Mouse (Mus musculus): ENCODE results near the gene Ifrd2. TPM values are rescaled to one million over a fixed set of nuclear protein-coding genes. Genes with fewer than 3 reads are reported as not detected.

Ifrd2 gene
- total RNA-seq, 2 experiments from 2014 or later: 48.5 to 48.8 TPM

DNA sequence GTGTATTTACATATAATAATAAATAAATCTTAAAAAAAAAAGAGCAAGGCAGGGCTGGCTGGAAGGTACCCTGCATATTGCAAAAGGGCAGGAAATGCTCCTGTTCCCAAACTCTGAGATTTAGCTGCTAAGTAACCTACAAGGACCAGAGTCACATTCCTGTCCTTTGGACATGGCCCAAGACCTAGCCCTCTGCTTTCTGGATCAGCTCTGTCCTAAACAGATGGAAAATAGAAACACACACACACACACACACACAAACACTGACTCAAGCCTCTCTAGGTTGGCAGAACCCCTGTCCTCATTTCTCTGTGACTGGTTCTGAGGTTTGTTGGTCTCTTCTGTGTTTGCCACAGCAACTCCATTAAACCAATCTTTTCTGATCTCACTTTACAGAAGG is 33.5 kb downstream of the Ifrd2 start:
- peak in 1 of 2 experiments; percentile 36 for DNase-seq

DNA sequence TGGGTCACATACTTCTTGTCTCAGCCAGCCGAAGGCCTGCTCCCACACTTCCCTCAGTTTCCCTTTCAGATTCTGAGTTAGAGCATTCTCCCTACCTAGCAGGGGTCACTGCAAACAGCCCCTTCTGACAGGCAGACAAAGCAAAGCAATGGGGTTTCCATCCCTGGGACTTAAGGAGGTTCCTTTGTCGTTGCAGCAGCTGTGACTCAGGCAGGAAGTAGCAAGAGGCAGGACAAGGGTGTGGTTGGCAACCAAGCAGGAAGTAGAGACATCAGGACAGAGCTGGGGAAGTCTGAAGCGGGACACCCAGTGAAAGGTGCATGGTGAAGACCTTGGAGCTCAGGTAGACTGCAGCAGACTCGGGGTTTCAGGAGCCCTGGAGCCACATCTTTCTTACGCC is 37.1 kb downstream of the Ifrd2 start:
- peak; percentile 69 to 89 for DNase-seq

DNA sequence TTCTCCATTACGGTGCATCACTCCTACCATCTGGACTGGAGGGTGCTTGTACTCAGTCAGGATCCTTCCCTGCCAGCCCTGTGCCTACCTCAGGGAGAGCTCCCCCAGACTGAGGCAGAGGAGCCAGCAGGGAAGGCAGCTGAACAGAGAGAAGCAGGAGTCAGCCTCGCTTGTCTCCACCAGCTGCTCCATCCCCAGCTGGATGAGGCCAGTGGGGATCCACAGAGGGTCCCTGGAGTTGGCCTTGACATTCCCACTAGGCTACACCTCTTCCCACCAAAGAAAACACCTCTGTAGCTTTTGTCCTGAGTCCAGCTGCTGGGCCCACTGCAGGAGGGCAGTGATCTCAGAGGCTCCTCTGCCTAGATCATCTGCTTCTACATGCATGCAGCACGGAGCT is 37.5 kb downstream of the Ifrd2 start:
- DNase-seq: no peak

DNA sequence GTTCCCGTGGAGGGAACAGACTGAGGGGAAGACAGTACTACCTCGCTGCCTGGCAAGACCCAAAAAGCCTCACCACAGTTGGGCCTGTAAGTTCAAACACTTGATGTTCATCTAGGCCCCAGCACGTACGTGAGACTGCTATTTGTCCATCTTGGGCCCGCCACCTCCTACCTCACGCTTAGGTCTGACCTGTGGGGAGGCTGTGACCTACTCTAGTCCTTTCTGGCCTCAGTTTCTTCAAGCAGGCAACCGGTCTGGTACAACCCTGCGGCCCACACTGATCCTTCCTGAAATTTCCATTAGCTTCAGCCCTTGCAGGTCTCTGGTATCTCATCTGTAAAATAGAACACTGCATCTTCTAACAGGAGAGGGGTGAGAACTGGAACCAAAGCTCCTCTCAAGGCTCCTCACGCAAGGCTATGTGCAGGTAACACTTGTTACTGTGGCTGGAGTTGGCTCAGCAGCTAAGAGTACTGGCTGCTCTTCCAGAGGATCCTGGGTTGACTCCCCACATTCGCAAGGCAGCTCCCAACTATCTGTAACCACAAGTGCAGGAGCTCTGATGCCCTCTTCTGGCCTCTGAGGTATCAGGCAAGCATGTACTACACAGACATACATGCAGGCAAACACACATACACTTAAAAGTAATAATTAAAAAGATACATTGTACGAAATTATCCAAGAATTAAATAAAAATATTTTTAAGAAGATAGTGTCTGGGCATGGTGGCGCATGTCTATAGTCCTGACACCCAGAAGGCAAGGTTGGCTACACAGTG is 38.1 kb downstream of the Ifrd2 start:
- peak in 1 of 2 experiments; percentile 30 for DNase-seq

DNA sequence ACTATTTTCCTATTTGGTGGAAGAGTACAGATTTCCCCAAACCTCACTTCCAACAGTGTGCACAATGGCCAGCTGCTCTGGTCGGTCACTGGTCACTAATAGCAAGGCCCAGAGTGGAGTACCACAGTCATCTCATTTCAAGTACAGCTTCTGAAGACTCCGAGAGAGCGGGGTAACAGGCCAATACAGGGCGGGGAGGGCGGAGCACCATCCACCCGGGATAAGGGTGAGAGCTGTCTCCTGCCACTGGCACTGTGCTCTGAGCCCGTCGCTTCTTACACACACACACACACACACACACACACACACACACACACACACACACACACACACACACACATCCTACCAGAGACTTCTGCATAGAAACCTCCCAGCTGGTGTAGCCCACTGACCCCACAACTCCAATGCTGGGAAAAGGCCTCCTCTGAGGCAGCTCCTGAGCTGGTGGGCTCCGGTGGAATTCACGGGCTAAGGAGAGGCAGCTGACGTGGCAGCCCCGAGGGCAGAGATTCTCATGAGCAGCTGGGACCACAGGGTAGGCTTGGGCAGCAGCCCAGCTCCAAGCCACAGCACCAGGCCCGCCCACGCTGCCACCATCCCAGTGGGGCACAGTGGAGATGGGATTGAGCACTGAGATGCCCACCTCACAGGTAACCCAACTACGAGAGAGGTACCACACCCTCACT is 38.9 kb downstream of the Ifrd2 start:
- DNase-seq: peak in 1 of 2 experiments; percentile 43

DNA sequence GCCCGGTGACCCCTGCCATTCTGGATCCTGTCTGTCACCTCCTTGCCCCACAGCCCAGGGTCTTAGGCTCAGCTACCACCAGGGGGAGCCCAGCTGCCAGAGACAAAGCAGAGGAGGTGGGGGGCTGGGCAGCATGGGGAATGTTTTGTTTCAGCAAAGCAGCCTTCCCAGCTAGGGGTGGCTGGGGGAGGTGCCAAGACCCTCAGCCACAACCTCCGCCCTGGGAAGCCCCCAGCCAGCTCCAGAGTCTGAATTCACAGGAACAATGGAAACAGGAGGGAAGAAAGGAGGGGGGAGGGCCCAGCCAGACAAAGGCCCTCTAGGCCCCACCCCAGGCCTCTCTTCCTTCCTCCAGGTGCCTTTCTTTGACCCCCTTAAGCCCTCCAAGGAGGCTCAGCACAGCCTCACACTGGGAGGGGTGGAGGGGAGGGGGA is 39.4 kb downstream of the Ifrd2 start:
- peak; percentile 84 to 91 for DNase-seq

DNA sequence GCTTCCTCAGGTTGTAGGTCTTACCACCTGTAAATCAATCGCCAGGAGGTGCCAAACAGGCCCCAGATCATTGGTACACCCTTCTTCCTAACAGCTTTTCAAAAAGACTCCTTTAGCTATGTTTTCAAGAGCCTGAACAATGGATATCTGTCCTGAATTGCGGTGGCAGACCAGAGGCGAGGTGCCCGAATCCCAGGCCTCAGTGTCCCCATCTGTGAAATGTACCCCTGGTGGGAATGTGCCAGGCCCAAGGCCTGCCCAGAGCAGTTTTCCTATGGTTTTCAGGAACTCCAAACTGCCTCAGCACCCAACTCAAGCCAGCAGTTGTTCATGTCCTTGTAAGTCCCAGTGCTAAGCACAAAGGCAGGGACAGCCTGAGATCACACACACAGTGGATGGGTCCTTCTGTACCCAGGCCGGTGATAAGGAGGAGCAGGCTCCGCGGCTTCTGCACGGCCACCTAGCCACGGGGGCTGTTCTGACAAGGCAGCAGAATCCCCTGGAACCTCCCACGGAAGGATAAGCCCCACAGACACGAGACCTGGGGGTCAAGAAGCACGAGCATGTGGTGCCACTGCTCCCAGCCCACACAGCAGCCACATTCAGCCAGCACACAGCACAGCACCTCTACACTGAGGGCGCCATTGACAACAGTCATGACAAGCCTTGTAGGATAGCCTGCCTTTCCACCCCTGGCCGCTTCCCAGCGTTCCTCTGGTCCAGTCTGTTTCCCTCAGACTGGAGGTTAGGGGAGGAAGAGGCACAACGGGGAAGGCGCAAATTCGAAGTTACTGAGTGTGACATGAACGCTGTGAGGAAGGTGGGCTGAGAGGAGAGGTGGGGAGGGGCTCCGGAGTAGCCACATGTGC is 40.2 kb downstream of the Ifrd2 start:
- DNase-seq: peak in 1 of 2 experiments; percentile 43

DNA sequence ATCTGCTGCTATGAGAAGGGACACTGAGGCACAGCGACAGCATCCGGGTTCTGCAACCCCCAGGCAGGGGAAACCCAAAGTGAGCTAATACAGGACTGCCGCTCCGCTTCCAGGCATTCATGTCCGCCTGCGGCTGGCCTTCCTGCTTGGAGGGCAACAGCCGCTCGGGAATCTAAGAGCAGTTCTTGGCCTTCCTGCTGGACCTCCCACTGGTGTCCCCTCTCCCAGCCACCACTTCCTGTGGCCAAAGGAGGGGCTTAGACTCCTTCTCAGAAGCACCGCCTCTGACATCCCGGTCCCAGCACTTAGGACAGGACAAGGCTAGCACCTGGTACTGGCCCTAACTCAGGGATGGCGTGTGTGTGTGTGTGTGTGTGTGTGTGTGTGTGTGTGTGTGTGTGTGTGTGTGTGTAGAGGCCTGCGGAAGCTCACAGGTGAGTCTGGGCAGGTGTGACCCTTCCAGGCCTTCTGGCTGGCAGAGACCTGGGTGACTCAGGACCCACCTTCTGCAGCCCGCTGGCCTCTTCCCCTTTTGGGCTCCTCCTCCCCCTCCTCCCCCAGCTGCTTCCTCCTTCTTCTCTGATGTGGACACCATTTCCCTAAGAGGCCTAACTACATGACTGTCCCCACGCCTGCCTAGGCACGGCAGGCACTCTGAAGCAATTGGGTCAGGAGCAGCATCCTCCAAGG is 41.4 kb downstream of the Ifrd2 start:
- peak; percentile 65 to 88 for DNase-seq

DNA sequence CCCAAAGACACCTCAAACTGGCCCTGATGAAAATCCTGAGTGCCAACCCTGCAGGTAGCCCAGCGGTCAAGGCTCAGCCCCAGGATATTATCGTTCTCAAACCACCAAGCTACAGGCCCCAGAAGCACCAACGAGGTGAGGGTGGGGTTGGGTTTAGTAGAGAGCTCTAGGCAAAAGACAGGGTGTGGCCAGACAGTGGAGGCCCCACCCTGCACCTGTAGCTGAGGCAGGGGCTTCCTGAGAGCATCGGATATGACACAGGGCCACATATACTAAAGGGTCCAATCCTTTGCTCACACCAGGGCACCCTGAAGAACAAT is 41.9 kb downstream of the Ifrd2 start:
- no peak for DNase-seq

DNA sequence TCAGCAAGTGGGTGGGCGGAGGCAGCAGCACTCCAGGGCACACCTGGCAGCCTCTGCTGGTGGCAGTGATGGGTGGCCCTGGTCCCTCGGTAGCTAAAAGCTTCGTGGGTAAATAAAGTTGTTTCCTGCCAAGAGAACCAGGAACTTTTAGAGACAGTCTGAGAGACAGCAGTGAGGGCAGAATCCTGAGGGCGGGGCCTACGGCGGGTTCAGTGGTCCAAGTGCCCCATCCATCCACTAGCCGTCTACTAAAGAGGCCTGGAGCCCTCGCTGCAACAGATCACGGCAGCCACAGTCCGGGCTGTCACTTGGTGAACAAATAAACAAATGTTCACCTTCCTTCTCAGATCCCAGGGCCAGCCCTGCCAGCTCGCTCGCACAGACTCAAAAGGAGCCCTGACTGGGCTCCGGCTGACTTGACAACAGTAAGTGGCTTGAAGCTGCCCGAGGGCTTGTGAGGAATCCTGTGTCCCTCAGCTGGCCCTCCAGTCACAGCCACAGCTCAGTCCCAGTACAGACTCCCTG is 42.5 kb downstream of the Ifrd2 start:
- DNase-seq: peak; percentile 36 to 41

DNA sequence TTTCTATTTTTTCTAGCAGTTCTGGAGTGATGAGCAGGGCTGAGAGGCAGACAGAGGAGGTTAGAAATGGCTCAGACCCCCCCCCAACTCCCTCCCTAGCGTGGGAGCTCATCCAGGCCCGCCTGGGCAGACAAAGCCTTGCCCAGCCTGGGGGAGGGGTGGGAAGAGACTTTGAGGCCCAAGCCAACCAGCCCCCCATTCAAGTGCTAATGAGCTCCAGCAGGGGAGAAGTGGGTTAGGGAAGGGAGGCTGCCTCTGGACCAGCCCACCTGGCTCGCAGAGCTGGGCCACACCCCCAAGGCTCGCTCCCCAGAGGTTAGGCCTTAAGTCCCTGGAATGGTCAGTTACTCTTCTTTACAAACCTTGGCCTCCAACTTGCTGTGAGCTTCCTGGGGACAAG is 43.1 kb downstream of the Ifrd2 start:
- DNase-seq: peak; percentile 41 to 49

DNA sequence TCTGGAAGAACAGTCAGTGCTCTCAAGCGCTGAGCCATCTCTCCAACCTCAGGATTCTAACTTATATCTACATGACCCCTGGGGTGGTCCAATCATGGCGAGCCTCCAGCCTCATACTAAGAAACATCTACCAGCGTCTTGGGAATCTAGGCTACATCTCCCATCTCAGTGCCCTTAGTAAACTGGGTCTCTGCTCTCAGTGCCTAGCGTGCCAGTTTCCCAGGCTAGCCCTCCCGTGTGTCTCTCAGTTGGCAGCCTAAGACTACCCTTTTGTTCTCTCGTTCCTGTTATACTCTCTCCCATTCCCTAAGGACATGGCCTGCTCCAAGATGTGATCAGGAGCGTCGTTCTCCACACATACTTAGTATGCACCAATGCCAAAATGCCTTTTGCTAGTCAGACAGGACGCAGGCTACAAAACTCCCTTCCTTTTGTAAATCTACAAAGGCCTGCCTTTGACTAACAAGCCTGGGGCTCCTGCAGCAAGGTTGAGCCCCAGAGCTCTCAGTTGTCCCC is 43.9 kb downstream of the Ifrd2 start:
- peak in 1 of 2 experiments; percentile 28 for DNase-seq

DNA sequence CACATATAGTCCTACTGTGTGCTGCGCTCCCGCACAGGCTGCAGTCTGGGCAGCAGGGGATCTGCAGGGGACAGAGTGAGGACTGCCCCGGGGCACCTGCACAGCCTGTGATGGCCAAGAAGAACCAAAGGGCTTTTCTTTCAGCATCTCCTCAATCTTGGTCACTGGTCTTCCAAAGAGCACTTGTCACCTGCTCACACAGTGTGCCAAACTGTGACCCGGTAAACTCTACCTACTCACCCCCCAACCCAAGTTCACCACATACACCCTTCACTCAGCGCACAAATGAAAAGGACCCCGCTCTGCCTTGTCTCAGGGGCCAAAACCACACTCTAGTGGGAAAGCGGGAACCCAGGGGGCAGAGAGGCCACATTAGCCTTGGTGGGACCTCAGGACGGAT is 44.4 kb downstream of the Ifrd2 start:
- no peak for DNase-seq

DNA sequence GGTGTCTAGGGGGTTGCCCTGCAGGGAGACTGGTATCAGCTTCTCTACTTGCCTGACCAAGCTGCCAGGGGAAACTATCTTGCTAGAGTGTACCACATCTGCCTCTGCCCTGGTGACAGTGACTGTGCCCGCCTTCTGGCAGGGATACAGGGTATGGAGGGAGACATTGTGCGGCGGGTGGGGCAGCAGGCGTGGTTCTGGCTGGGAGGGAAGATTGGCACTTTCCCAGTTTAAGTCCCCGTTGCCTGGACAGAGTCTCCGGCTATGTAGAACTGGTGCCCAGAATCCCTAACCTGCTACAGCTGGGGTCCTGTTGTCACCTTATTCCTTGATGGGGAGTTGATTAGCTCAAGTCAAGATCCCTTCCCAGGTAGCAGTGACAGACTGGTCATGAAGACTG is 45.0 kb downstream of the Ifrd2 start:
- peak; percentile 80 to 85 for DNase-seq

DNA sequence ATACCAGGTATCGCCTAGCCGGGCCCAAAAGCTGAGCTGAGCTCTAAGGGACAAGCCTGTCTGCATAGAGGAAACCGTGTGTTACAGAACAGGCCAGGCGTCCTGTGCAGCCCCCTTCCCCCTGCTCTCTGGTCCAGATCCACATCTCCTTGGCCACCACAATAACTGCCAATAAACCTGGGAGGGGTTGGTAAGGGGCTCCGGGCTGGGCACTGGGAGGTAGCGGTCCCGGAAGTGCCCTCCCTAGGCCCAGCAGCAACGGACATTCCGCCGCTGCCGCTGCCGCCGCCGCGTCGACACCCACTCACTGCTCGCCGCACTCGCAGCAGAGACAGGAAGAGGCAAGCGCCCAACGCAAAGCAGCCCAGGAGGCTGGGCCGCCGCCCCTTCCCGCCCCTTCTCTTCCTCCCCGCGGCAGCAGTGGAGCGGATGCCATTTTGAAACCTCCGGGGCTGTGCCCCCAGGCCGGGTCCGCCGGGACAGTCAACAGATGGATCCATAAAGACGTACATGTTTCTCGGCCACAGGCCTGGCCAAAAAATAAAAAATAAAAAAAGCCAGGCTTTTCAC is 45.7 kb downstream of the Ifrd2 start:
- peak; percentile 88 to 94 for DNase-seq

DNA sequence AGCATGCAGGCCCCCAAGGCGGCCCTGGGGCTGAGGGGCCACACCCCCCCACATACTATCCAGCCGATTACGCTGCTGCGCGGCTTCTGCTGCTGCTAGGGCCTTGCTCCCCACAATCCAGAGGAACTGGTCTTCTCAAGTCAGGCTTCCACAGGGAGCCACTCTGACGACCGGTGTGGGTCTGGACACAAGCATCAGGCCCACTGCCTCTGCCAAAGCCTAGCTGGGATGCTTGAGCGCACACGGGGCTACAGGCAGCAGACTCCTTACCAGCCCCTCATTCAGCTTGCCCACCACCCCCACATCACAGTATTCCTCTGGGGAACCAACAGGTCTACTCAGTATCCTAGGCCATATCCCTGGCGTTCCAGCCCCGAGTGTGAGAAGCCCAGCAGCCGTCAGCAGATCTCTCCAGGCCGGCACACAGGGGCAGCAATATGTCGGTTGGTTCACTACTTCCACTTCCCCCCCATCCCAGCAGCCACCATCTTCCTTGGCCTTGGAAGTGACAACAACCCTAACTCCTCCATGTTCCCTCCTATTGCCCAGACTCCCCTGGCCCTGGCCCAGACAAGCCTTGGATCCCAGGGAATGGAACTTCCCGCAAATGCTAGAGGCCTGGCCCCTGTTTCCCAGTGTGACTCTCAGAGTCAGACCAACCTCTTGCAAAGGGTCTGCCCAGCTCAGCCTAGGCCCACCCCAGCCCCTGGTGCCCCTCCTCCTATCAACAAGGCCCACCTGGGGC is 46.4 kb downstream of the Ifrd2 start:
- DNase-seq: peak; percentile 50 to 74

DNA sequence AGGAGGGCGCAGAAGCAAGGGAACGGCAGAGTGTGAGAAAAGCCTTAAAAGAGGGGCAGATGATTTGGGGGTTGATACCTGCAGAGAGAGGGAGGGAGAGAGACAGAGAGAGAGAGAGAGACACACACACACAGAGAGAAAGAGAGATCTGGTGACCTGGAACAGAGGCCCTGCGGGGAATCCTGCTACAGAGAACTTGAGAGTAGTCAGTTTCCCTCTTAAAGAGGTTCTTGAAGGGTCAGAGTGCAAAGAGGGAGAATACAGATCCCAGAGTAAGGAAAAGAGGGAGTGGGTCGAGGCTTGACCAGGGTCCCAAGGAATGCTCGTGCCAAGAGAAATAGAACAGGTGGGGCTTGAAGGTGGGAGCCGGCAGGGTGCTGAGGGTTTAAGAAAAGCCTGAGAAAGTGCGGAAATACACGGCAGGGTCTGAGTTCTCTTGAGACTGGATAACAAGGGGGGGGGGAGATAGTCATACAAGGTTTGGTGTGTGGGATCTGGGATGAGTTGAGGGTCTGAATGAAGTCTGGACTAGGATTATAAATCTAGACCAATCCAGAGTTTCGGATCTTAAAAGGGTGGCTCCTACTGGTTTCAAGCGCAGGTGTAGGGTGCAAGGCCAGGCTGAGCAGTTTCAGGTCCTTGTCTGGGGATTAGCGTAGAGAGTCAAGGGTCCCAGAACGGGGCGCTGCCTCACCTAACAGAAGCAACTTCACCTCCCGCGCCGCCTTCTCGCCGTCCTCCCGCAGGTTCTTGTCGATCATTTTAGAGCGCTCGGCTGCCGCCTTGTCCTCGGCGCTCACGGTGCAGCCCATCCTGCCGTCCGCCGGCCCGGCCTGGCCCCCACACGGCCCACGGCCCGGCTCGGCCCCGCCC is 47.2 kb downstream of the Ifrd2 start:
- peak in 1 of 2 experiments; percentile 46 for DNase-seq

DNA sequence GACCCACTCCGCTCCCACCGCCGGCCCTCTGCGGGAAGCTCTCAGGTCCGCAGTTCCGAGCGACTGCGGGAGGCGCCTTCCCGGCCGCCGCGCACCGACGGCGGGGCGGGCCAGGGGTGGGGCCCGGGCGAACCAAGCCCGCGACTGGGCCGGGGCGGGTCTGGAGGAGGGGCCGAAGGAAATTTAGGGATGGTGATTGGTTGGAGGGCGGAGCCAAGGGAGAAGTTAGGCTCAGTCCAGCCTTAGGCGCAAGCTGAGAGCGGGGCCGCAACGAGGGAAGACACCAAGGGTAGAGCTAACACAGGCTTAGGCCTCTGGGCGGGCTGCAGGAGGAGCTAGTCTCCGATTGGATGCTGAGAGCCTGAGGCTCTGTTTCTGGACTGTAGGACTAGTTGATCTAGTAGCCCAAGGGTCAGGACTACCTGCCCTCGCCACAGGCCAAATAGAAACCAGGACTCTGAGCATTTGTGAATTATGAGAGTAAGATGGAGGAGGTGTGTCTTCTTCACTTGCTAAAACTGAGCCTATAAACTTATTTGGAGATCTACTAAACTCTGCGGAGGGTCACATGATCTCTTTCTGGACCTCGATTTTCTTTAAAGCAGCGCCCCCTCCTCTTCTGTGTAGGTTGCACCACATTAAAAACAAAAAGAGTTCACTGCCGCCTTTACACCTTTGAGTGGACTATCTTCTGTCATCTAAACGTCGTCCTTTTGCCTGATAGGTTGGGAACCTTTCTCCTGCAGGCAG is 48.0 kb downstream of the Ifrd2 start, which contains the start of gene Gnai2:
TSS of gene Gnai2 (minus strand) at position 89 of the 750 bp plus-strand sequence.
- DNase-seq: peak; percentile 98 to 99

DNA sequence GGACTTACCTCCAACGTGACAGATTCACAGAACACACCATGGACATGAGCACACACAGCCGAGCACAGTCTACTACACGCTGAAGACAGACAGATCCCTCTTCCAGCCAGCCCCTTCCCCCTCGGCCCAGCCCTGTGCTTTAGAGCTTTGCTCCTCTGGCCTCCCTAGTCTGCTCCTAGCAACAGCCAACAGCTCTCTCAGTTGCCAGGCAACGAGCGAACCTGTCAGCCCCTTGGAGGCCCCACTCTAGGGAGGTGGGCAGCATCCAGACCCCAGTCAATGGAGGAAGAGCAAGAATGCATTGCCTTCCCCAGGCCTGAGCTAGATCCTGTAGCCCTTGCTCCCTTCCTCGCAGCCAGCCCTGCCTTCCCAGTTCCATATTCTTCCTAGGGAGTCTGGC is 49.6 kb downstream of the Ifrd2 start:
- no peak for DNase-seq
